Mouse (Mus musculus): ENCODE measurements around the gene Mcm7. TPM values are rescaled to one million over a fixed set of nuclear protein-coding genes. Genes with fewer than 3 reads are reported as not detected.

Mcm7 gene
- polyA plus RNA-seq, 1 experiment: 25.2 TPM

- peaks cover 16% of the 10 kb centered on the region for H3K36me3 ChIP-seq (ENCODE audit: control insufficient read depth, insufficient read depth, low read length)
- no peaks in the 10 kb centered on the region for H3K4me1 ChIP-seq (ENCODE audit: control insufficient read depth, insufficient read depth, insufficient read length, low read length)
- H3K27ac ChIP-seq (ENCODE audit: insufficient read depth, low read depth, low read length): peak within 1 kb of the TSS; percentile 58
- under 1% methylated on average over 31 of the region's 31 CpGs for WGBS
- TF ChIP-seq POLR2A (IDR thresholded peaks at IDR 0.05; ENCODE audit: low read depth, low read length) (peak; percentile 69), CTCF (IDR thresholded peaks at IDR 0.05; ENCODE audit: extremely low read depth, insufficient read length, insufficient replicate concordance, low read depth, low read length) (peak; percentile 84; the same call in 1 of the 2 replicates)
- H3K27me3 ChIP-seq (ENCODE audit: control insufficient read depth, insufficient read depth, low read length): no peaks in the 10 kb centered on the region
- H3K4me3 ChIP-seq (ENCODE audit: low read depth, low read length): peak within 1 kb of the TSS; percentile 92
Observed at GRCm38 (mm10) chr5:138155443-138155976, 16.7 kb downstream of the Mcm7 start, which contains the start of gene Zfp113. Gene Zfp113 (minus strand): TSS chr5:138155744.

GRCm38 (mm10) chr5:138154390-138154789, 17.8 kb downstream of the Mcm7 start:
- TF ChIP-seq POLR2A (IDR thresholded peaks at IDR 0.05; ENCODE audit: low read depth, low read length) (no peak), CTCF (IDR thresholded peaks at IDR 0.05; ENCODE audit: extremely low read depth, insufficient read length, insufficient replicate concordance, low read depth, low read length) (no peak)
- WGBS: 39% methylated on average over 3 of the region's 3 CpGs
- Histone ChIP-seq H3K27ac (ENCODE audit: insufficient read depth, low read depth, low read length) (no peak overlapping the region), H3K4me1 (ENCODE audit: control insufficient read depth, insufficient read depth, insufficient read length, low read length) (peaks cover 3% of the 10 kb centered on the region; the same call in 1 of the 2 replicates), H3K36me3 (ENCODE audit: control insufficient read depth, insufficient read depth, low read length) (peaks cover 21% of the 10 kb centered on the region), H3K27me3 (ENCODE audit: control insufficient read depth, insufficient read depth, low read length) (no peaks in the 10 kb centered on the region), H3K4me3 (ENCODE audit: low read depth, low read length) (no peak overlapping the region)

- no peak overlapping the region for H3K27ac ChIP-seq (ENCODE audit: insufficient read depth, low read depth, low read length)
- no peaks in the 10 kb centered on the region for H3K4me1 ChIP-seq (ENCODE audit: control insufficient read depth, insufficient read depth, insufficient read length, low read length)
- peaks cover 12% of the 10 kb centered on the region for H3K36me3 ChIP-seq (ENCODE audit: control insufficient read depth, insufficient read depth, low read length)
- H3K4me3 ChIP-seq (ENCODE audit: low read depth, low read length): no peak overlapping the region
- 68% methylated on average over 4 of the region's 4 CpGs for WGBS
- TF ChIP-seq CTCF (IDR thresholded peaks at IDR 0.05; ENCODE audit: extremely low read depth, insufficient read length, insufficient replicate concordance, low read depth, low read length): no peak
- TF ChIP-seq POLR2A (IDR thresholded peaks at IDR 0.05; ENCODE audit: low read depth, low read length): no peak
- H3K27me3 ChIP-seq (ENCODE audit: control insufficient read depth, insufficient read depth, low read length): no peaks in the 10 kb centered on the region
Observed at GRCm38 (mm10) chr5:138138585-138138984, 33.6 kb downstream of the Mcm7 start.

GRCm38 (mm10) chr5:138137935-138138549, 34.2 kb downstream of the Mcm7 start:
- Histone ChIP-seq H3K27ac (ENCODE audit: insufficient read depth, low read depth, low read length) (no peak overlapping the region), H3K4me3 (ENCODE audit: low read depth, low read length) (no peak overlapping the region), H3K36me3 (ENCODE audit: control insufficient read depth, insufficient read depth, low read length) (peaks cover 17% of the 10 kb centered on the region), H3K4me1 (ENCODE audit: control insufficient read depth, insufficient read depth, insufficient read length, low read length) (no peaks in the 10 kb centered on the region), H3K27me3 (ENCODE audit: control insufficient read depth, insufficient read depth, low read length) (no peaks in the 10 kb centered on the region)
- 54% methylated on average over 8 of the region's 8 CpGs for WGBS
- TF ChIP-seq CTCF (IDR thresholded peaks at IDR 0.05; ENCODE audit: extremely low read depth, insufficient read length, insufficient replicate concordance, low read depth, low read length) (no peak), POLR2A (IDR thresholded peaks at IDR 0.05; ENCODE audit: low read depth, low read length) (no peak)

GRCm38 (mm10) chr5:138137257-138137656, 35.0 kb downstream of the Mcm7 start:
- H3K4me1 ChIP-seq (ENCODE audit: control insufficient read depth, insufficient read depth, insufficient read length, low read length): no peaks in the 10 kb centered on the region
- TF ChIP-seq CTCF (IDR thresholded peaks at IDR 0.05; ENCODE audit: extremely low read depth, insufficient read length, insufficient replicate concordance, low read depth, low read length) (no peak), POLR2A (IDR thresholded peaks at IDR 0.05; ENCODE audit: low read depth, low read length) (no peak)
- H3K27ac ChIP-seq (ENCODE audit: insufficient read depth, low read depth, low read length): no peak overlapping the region
- H3K27me3 ChIP-seq (ENCODE audit: control insufficient read depth, insufficient read depth, low read length): no peaks in the 10 kb centered on the region
- H3K36me3 ChIP-seq (ENCODE audit: control insufficient read depth, insufficient read depth, low read length): peaks cover 25% of the 10 kb centered on the region
- H3K4me3 ChIP-seq (ENCODE audit: low read depth, low read length): no peak overlapping the region
- WGBS: 15% methylated on average over 4 of the region's 4 CpGs

- Histone ChIP-seq H3K27ac (ENCODE audit: insufficient read depth, low read depth, low read length) (no peak overlapping the region), H3K4me3 (ENCODE audit: low read depth, low read length) (no peak overlapping the region), H3K27me3 (ENCODE audit: control insufficient read depth, insufficient read depth, low read length) (no peaks in the 10 kb centered on the region), H3K36me3 (ENCODE audit: control insufficient read depth, insufficient read depth, low read length) (peaks cover 51% of the 10 kb centered on the region), H3K4me1 (ENCODE audit: control insufficient read depth, insufficient read depth, insufficient read length, low read length) (no peaks in the 10 kb centered on the region)
- TF ChIP-seq POLR2A (IDR thresholded peaks at IDR 0.05; ENCODE audit: low read depth, low read length) (no peak), CTCF (IDR thresholded peaks at IDR 0.05; ENCODE audit: extremely low read depth, insufficient read length, insufficient replicate concordance, low read depth, low read length) (no peak)
- 77% methylated on average over 5 of the region's 5 CpGs for WGBS
Observed at GRCm38 (mm10) chr5:138132425-138133064, 39.7 kb downstream of the Mcm7 start.

GRCm38 (mm10) chr5:138118041-138118440, 54.2 kb downstream of the Mcm7 start:
- no peak overlapping the region for H3K27ac ChIP-seq (ENCODE audit: insufficient read depth, low read depth, low read length)
- 36% methylated on average over 3 of the region's 3 CpGs for WGBS

More at GRCm38 (mm10) chr5:138118041-138118440, 54.2 kb downstream of the Mcm7 start:
- Histone ChIP-seq H3K4me1 (ENCODE audit: control insufficient read depth, insufficient read depth, insufficient read length, low read length) (no peaks in the 10 kb centered on the region; the same call in 1 of the 2 replicates), H3K36me3 (ENCODE audit: control insufficient read depth, insufficient read depth, low read length) (peaks cover 1% of the 10 kb centered on the region), H3K4me3 (ENCODE audit: low read depth, low read length) (no peak overlapping the region), H3K27me3 (ENCODE audit: control insufficient read depth, insufficient read depth, low read length) (no peaks in the 10 kb centered on the region)
- TF ChIP-seq POLR2A (IDR thresholded peaks at IDR 0.05; ENCODE audit: low read depth, low read length) (no peak), CTCF (IDR thresholded peaks at IDR 0.05; ENCODE audit: extremely low read depth, insufficient read length, insufficient replicate concordance, low read depth, low read length) (no peak)

All from small intestine, adult 2 months (tissue).